Mouse (Mus musculus): Measurements from ENCODE around the gene Tmsb15a.
"Not testable (repeated sequence)": the region's sequence is repeated elsewhere in the genome, so short reads cannot be mapped to it uniquely, and the experiment has no call there.

Gene Tmsb15a

GRCm38 (mm10) chrX:135725161-135725560 is at the start of gene Tmsb15a:
TSS of gene Tmsb15a (minus strand) at chrX:135725261.
- DNase-seq: no peak

GRCm38 (mm10) chrX:135768565-135768964 is 43.5 kb upstream of the Tmsb15a start:
- no peak for DNase-seq

- DNase-seq: no peak
These were observed 43.0 kb upstream of the Tmsb15a start for GRCm38 (mm10) chrX:135768043-135768548.

GRCm38 (mm10) chrX:135761707-135762106 is 36.6 kb upstream of the Tmsb15a start:
- DNase-seq: peak; percentile 59 to 66

GRCm38 (mm10) chrX:135752832-135753231 is 27.8 kb upstream of the Tmsb15a start:
- DNase-seq: peak; percentile 82 to 85

- not testable (repeated sequence) for DNase-seq
These were observed 20.3 kb upstream of the Tmsb15a start for GRCm38 (mm10) chrX:135745376-135745775.

GRCm38 (mm10) chrX:135743056-135743355 is 17.9 kb upstream of the Tmsb15a start:
- DNase-seq: no peak

- peak; percentile 89 to 92 for DNase-seq
These were observed 17.4 kb upstream of the Tmsb15a start, which contains the start of the genes Armcx5 and Gprasp1 for GRCm38 (mm10) chrX:135742304-135743055. TSS of gene Armcx5 (plus strand) at chrX:135742733. TSS of gene Gprasp1 (plus strand) at chrX:135742733.

- no peak for DNase-seq
These were observed 13.9 kb upstream of the Tmsb15a start for GRCm38 (mm10) chrX:135738730-135739520.

GRCm38 (mm10) chrX:135712845-135713244 is 12.2 kb downstream of the Tmsb15a start:
- no peak for DNase-seq

- no peak for DNase-seq
These were observed 20.7 kb downstream of the Tmsb15a start for GRCm38 (mm10) chrX:135704349-135704748.

GRCm38 (mm10) chrX:135703111-135703510 is 21.9 kb downstream of the Tmsb15a start:
- no peak for DNase-seq

GRCm38 (mm10) chrX:135693633-135694032 is 31.4 kb downstream of the Tmsb15a start, which contains the start of gene Tcp11x2:
TSS of gene Tcp11x2 (minus strand) at chrX:135693790.
- DNase-seq: no peak

GRCm38 (mm10) chrX:135687802-135688201 is 37.3 kb downstream of the Tmsb15a start:
- peak in 1 of 2 experiments; percentile 1 for DNase-seq

GRCm38 (mm10) chrX:135681858-135682257 is 43.2 kb downstream of the Tmsb15a start:
- DNase-seq: no peak

Data from cerebellum, postnatal 10 days (tissue).